Mouse (Mus musculus): ENCODE data around the gene Gm20532.
A peak's percentile ranks its signal among the peaks of the same experiment; 100 is the strongest.

The Gm20532 gene

DNA sequence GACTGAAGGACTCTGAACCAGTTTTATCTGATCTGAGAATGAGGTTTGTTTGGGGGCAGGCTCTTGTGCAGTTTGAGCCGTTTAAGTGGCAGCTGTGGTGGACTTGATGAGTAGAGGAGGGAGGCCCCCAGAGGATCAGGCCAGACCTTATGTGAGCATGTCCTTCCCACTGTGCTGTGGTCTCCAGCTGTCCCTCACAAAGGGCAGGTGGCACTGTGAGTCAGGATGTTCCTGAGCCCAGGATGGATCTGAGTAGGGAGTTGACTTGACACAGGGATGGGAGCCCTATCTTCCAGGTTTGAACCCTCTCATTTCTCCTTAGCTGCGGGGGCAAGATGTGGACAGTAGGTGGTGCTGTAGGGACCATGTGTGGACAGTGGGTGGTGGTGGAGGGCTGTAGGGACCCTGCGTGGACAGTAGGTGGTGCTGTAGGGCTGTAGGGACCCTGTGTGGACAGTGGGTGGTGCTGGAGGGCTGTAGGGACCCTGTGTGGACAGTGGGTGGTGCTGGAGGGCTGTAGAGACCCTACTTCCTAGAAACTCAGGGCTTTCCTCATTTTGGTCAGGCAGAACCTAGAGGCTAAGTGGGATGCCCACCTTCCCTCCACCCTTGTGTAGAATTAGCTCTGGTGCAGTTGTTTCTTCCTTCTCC lies 60.3 kb downstream of the Gm20532 start:
- peak; percentile 92 for DNase-seq (ENCODE audit: low read depth)

DNA sequence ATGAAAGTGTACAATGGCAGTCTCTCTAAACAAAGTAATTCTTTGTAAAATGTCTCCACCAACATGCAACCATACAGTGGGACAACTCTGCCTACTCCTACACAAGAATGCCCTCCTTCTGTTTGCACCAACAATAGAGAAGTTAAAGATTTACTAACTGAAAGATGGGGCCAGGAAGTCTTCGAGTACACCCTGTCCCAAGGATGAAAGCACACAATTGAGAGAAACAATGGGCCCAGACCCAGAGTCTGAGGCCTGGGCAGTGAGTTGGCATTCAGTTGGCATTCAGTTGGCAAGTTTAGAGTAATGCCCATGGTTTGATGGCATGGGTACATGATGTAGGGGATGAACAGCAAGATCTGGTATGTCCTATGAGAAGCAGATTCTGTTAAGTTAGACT lies 68.2 kb downstream of the Gm20532 start:
- no peak for DNase-seq (ENCODE audit: low read depth)

- no peak for DNase-seq (ENCODE audit: low read depth)
Observed at GRCm38 (mm10) chr2:26657426-26657825, 71.0 kb downstream of the Gm20532 start.

GRCm38 (mm10) chr2:26661143-26661752 lies 74.8 kb downstream of the Gm20532 start:
- DNase-seq (ENCODE audit: low read depth): peak; percentile 56

GRCm38 (mm10) chr2:26661768-26662508 lies 75.5 kb downstream of the Gm20532 start:
- no peak for DNase-seq (ENCODE audit: low read depth)

GRCm38 (mm10) chr2:26662509-26662882 lies 76.1 kb downstream of the Gm20532 start:
- DNase-seq (ENCODE audit: low read depth): no peak

GRCm38 (mm10) chr2:26663112-26663511 lies 76.7 kb downstream of the Gm20532 start:
- no peak for DNase-seq (ENCODE audit: low read depth)

DNA sequence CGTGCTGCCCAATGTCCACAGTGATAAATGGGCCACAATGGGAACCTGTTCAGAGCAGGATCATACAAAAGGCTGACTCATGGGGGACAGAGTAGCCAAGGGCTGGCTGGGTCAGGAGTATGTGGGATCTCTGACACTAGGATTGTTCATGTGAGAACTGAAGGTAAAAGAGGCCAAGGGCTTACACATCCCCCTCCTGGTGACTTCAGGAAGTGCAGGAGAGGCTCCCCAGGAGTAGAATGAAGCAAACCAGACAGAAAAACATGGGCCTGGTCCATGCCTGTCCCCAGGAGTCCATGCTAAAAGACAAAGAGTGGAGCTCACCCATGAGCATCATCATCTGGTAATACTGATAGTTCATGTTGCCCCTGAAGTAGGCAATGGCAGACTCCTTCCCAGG lies 77.1 kb downstream of the Gm20532 start:
- DNase-seq (ENCODE audit: low read depth): peak; percentile 78

DNA sequence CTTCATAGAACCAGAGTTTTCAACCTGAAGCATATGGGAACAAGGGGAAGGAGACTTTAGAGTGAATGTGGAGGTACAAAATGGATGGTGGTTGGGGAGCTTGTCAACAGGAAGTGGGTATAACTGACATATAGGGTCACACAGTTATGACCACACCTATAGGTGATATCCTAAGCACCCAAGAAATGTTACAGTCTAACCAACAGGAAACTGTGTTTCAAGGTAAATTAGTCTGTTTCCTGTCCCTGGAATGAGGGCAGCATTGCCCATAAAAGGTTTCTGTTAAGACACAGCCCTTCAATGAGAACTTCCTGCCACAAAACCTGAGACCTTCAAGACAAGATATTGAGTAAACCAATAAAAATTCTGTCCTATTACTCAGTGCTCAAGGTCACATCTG lies 82.3 kb downstream of the Gm20532 start:
- no peak for DNase-seq (ENCODE audit: low read depth)

DNA sequence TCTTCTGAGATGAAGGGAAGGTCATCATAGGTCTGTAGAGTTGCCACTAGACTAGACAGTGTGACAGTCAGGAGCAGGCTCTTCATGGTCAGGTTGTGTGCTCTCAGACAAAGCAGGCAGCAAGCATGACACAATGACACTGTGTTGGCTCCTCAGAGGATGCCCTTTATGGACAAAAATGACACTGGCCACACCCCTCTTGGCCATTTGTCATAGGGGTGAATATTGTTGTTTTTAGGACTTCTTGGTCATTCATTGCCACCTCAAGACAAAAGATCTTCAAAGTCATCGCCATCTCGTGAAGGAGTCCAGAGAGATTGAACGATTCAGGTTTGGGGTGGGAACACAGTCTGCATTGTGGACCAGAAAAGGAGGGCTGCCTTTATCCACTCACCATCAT lies 84.7 kb downstream of the Gm20532 start, which contains the start of gene Lcn4:
TSS of gene Lcn4 (minus strand) at position 101 of the 400 bp plus-strand sequence.
- DNase-seq (ENCODE audit: low read depth): no peak

All from NIH3T3 (cell line).